Mouse (Mus musculus) A20 (cell line): ENCODE data around the gene Ogfod2.

Experiments
- DNase-seq: peaks from one replicate; pipeline ENCODE4 v3.0.0-alpha.2; 2011; ENCODE audit warnings: low read depth, low spot score

Gene Ogfod2

GRCm38 (mm10) chr5:124095077-124095581 lies 17.0 kb upstream of the Ogfod2 start:
- DNase-seq = no peak

- DNase-seq = peak; percentile 99
Measured at GRCm38 (mm10) chr5:124095596-124096232, 16.4 kb upstream of the Ogfod2 start, which contains the start of gene Abcb9. Abcb9 (minus strand) TSS chr5:124095798.

DNA sequence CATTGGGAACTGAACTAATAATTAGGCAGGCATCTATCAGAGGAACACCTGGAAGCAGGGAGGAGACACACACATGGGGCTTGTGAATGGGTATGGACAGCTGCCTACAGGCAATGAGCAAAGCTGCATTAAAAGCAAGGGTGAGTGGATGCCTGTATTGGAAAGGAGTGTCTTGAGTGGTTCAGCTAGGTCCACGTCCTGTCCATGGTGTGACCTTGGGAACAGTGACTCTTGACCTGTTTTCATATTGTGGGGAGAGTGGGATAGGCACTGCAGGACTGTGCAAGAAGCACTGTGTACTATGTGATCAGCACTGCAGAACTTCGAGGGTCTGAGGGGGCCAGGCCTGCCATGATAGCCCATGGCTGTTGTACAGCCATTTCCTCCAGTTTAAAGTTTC lies 13.2 kb upstream of the Ogfod2 start:
- DNase-seq = no peak

- DNase-seq = peak; percentile 20
Measured at GRCm38 (mm10) chr5:124100128-124101044, 11.7 kb upstream of the Ogfod2 start.

GRCm38 (mm10) chr5:124102326-124102725 lies 9.8 kb upstream of the Ogfod2 start:
- peak; percentile 20 for DNase-seq

DNA sequence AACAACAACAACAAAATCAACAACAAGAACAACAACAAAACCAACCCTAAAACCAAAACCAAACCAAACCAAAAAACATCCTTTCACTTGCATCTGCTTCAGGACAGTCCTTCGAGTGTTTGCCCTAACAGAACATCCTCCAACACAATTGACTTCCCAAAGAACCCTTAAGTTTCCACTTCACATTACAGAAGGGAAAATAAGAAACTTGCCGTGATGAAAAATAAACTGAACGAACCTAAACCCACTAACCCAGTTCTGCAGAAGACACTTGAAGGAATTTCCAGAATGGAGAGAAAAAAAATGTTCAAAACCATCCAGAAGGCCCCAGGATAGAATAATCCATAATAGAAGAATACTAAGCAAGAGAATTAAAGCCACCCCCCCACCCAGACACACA lies 9.1 kb upstream of the Ogfod2 start:
- DNase-seq = no peak

DNA sequence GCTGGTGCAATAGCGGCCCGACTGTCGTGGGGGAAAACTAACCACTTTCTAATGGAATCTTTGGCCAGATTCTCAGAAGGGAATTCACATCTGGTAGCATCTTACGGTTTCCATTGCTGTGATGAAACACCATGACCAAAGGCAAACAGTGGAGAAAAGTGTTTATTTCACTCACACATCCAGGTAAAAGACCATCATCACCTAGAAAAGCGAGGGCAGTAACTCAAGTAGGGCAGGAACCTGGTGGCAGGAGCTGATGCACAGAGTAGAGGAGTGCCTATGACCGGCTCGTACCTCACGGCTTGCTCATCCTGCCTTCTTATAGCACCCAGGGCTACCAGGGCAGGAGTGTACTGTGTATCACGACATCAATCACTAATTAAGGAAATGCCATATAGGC lies 8.5 kb upstream of the Ogfod2 start:
- no peak for DNase-seq

- DNase-seq = peak; percentile 88
Measured at GRCm38 (mm10) chr5:124111077-124111741, 888 bp upstream of the Ogfod2 start.

- no peak for DNase-seq
Measured at GRCm38 (mm10) chr5:124112531-124112930, 434 bp downstream of the Ogfod2 start.

GRCm38 (mm10) chr5:124113030-124113429 lies 933 bp downstream of the Ogfod2 start:
- DNase-seq = peak; percentile 48

GRCm38 (mm10) chr5:124114276-124115025 lies 2.4 kb downstream of the Ogfod2 start:
- no peak for DNase-seq

GRCm38 (mm10) chr5:124115531-124115930 lies 3.4 kb downstream of the Ogfod2 start:
- DNase-seq = no peak

GRCm38 (mm10) chr5:124115990-124116845 lies 4.1 kb downstream of the Ogfod2 start, which contains the start of gene Arl6ip4:
Arl6ip4 (plus strand) TSS chr5:124116089.
- DNase-seq = peak; percentile 89

- peak; percentile 36 for DNase-seq
Measured at GRCm38 (mm10) chr5:124119204-124119603, 7.1 kb downstream of the Ogfod2 start.

DNA sequence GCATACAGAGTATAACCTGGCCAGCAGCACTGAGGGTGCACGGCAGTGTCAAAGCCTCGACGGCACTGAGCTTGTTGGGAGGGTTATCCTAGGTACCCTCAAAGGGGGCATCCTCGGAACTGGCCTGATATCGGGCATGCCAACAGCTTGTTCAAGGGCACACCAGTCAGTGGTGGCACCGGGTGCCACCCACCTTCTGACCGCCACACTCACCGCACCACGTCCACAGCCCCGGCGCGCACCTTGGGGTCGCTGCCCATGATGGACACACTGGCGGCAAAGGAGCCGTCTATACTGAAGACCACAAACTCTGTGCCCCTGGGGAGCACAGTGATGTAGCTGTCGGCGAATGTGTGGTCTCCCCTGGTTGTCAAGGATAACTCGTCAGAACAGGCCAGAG lies 10.3 kb downstream of the Ogfod2 start:
- DNase-seq = no peak

- no peak for DNase-seq
Measured at GRCm38 (mm10) chr5:124125093-124125492, 13.0 kb downstream of the Ogfod2 start.

DNA sequence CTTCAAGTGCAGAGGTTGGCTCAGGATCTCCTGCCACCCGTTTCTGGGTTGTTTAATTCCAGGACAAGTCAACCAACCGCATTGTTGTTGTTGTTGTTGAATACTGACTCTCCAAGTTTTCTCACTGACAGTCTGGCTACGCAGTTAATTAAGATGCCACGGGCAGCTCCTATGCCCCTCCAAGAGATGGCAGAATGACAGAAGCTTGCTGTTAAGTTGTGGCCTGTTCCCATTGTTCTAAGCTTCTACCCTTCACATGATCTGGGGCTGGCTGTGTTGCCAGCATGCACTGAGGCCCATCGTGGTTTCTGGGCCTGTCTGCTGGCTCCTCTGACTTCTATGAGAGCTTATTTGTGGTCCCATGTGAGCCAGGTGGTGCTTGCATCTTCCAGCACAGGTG lies 22.2 kb downstream of the Ogfod2 start:
- DNase-seq = no peak

- DNase-seq = no peak
Measured at GRCm38 (mm10) chr5:124138066-124138465, 26.0 kb downstream of the Ogfod2 start.

DNA sequence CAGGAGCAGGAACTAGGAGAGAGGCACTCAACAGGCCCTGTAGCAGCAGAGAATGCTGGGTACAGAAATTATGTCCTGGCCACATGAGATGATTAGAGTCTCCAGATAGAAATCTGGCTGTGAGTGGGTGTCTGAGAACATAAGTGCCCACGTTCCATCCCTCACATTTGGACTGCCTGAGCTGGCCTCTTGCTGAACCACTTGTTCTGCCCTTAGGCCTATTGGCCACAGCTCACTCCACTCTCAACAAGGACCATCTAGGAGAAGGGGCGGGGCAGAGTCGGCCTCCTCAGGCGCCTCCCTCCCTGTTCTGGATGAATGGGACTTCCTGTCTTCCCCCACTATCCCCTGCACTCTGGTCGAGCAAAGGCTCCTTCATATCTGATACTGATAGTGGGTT lies 36.9 kb downstream of the Ogfod2 start:
- DNase-seq = no peak

DNA sequence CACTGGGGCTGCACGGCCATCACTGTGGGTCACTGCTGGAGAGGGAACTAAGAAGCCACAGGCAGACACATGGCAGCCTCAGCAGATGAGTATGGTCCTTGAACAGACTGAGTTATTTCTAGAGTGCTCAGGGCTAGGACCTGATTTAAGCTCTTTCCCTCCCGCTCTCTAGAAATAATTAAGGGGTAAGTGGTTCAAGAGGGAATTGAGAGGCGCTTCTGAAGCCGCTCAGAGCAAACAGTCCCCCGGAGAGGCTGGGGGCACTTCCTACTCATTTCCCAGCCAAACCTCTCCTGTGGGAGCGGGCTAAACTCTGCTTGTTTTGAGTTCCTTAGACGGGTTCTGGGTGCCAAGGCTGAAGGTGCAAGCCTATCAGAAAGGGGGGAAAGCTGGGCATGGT lies 38.8 kb downstream of the Ogfod2 start:
- DNase-seq = no peak
